Mouse (Mus musculus) heart, embryonic 12.5 days (tissue): Measurements from ENCODE around the gene Olfr692. TPM values are rescaled to one million over a fixed set of nuclear protein-coding genes. Genes with fewer than 3 reads are reported as not detected.

Source experiments
- ATAC-seq: fragments of 200-750 bp; cut with Nextera tagmentation; 2 replicates; pipeline ENCODE4 v1.8.0; 2017; ENCODE audit warnings: moderate TSS enrichment, moderate library complexity; ENCODE audit not compliant: insufficient number of reproducible peaks, low FRiP score
- H3K27ac ChIP-seq: fragments of 300-500 bp; sonication (generic); 2 replicates; pipeline ENCODE4 v1.5.1; 2016; ENCODE audit warnings: mild to moderate bottlenecking, moderate library complexity; ENCODE audit not compliant: poor library complexity, severe bottlenecking
- H3K27me3 ChIP-seq: fragments of 300-500 bp; sonication (generic); replicated peaks from 2 replicates; pipeline ENCODE4 v1.6.1; 2016; ENCODE audit warnings: mild to moderate bottlenecking, moderate library complexity
- H3K36me3 ChIP-seq: fragments of 300-500 bp; sonication (generic); 2 replicates; pipeline ENCODE4 v1.6.1; 2016; ENCODE audit warnings: mild to moderate bottlenecking, moderate library complexity
- H3K4me1 ChIP-seq: fragments of 300-500 bp; sonication (generic); replicated peaks from 2 replicates; pipeline ENCODE4 v1.6.1; 2016; ENCODE audit warnings: mild to moderate bottlenecking
- H3K4me2 ChIP-seq: fragments of 300-500 bp; sonication (generic); 2 replicates; pipeline ENCODE4 v1.6.1; 2016; ENCODE audit warnings: mild to moderate bottlenecking, moderate library complexity
- H3K4me3 ChIP-seq: fragments of 300-500 bp; sonication (generic); 2 replicates; pipeline ENCODE4 v1.5.1; 2016; ENCODE audit warnings: mild to moderate bottlenecking
- H3K9ac ChIP-seq: fragments of 300-500 bp; sonication (generic); 2 replicates; pipeline ENCODE4 v1.6.1; 2016; ENCODE audit warnings: mild to moderate bottlenecking, moderate library complexity
- H3K9me3 ChIP-seq: fragments of 300-500 bp; sonication (generic); replicated peaks from 2 replicates; pipeline ENCODE4 v1.6.1; 2016; ENCODE audit warnings: mild to moderate bottlenecking, moderate library complexity
- WGBS: fragments of 180-500 bp; shearing (Covaris S2); methylation state at CpG from one replicate; pipeline ENCODE4 v1.1.7; 2016; 5-methylcytosine and 5-hydroxymethylcytosine counted together
- polyA plus RNA-seq: library from polyadenylated mRNA; unstranded; fragments of >200 nt; fragmentation: Nextera tagmentation; extraction: Ambion mirVana; gene quantifications from 2 replicates; pipeline ENCODE4 v1.2.1, GENCODE M21; 2016

Olfr692 gene
- polyA plus RNA-seq, 1 experiment from 2014 or later, result not detected

- H3K36me3 ChIP-seq, result peaks cover 44% of the 10 kb centered on the region
- no peak overlapping the region for H3K4me2 ChIP-seq
- H3K9me3 ChIP-seq, result no peaks in the 10 kb centered on the region
- H3K27me3 ChIP-seq, result no peaks in the 10 kb centered on the region
- no peak overlapping the region for H3K9ac ChIP-seq
- no peak overlapping the region for H3K27ac ChIP-seq
- 94% methylated on average over 3 of the region's 3 CpGs for WGBS
- no peak overlapping the region for H3K4me3 ChIP-seq
- H3K4me1 ChIP-seq, result peaks cover 11% of the 10 kb centered on the region; the same call in 1 of the 2 replicates
- no peak for ATAC-seq
These were observed 5.9 kb downstream of the Olfr692 start for GRCm38 (mm10) chr7:105373976-105374375.

- ATAC-seq, result no peak
- Histone ChIP-seq H3K27me3 (no peaks in the 10 kb centered on the region), H3K9ac (no peak within 1 kb of the TSS), H3K4me2 (no peak within 1 kb of the TSS), H3K36me3 (peaks cover 53% of the 10 kb centered on the region), H3K4me3 (no peak within 1 kb of the TSS), H3K27ac (no peak within 1 kb of the TSS), H3K4me1 (peaks cover 11% of the 10 kb centered on the region; the same call in 1 of the 2 replicates), H3K9me3 (no peaks in the 10 kb centered on the region)
- WGBS, result 81% methylated on average over 1 of the region's 1 CpGs
These were observed 6.8 kb downstream of the Olfr692 start, which contains the start of gene Gm5901 for GRCm38 (mm10) chr7:105374866-105375265. TSS of gene Gm5901 (plus strand) at chr7:105375038.

DNA sequence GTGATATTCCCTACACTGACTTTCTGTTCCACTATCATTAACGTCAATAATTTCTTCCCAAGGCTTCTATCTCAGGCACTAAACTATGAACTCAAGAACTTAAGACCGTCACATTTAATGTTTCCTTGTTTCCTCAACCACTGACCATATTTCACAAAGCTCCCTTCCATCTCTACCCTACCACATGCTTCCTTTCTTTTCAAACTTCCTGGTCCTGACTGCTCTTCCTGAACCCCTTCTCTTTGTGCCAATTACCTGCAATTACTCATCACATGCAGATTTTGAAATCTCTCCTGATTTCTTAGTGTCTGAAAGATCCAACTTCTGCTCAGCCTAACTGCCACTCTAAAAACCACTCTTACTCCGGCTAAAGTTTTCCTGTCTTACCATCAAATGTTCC, 12.3 kb downstream of the Olfr692 start:
- H3K9me3 ChIP-seq, result no peaks in the 10 kb centered on the region
- no peak overlapping the region for H3K4me2 ChIP-seq
- no peak overlapping the region for H3K27ac ChIP-seq
- H3K4me1 ChIP-seq, result no peaks in the 10 kb centered on the region
- ATAC-seq, result no peak
- H3K4me3 ChIP-seq, result no peak overlapping the region
- H3K36me3 ChIP-seq, result peaks cover 82% of the 10 kb centered on the region
- WGBS, result 88% methylated on average over 3 of the region's 3 CpGs
- no peak overlapping the region for H3K9ac ChIP-seq
- H3K27me3 ChIP-seq, result no peaks in the 10 kb centered on the region

- no peak overlapping the region for H3K4me3 ChIP-seq
- ATAC-seq, result no peak
- no peaks in the 10 kb centered on the region for H3K9me3 ChIP-seq
- 94% methylated on average over 2 of the region's 2 CpGs for whole genome bisulfite sequencing
- no peak overlapping the region for H3K4me2 ChIP-seq
- H3K36me3 ChIP-seq, result peaks cover 65% of the 10 kb centered on the region
- no peak overlapping the region for H3K9ac ChIP-seq
- H3K4me1 ChIP-seq, result no peaks in the 10 kb centered on the region
- no peaks in the 10 kb centered on the region for H3K27me3 ChIP-seq
- H3K27ac ChIP-seq, result no peak overlapping the region
These were observed 19.7 kb downstream of the Olfr692 start for GRCm38 (mm10) chr7:105387696-105388095.

DNA sequence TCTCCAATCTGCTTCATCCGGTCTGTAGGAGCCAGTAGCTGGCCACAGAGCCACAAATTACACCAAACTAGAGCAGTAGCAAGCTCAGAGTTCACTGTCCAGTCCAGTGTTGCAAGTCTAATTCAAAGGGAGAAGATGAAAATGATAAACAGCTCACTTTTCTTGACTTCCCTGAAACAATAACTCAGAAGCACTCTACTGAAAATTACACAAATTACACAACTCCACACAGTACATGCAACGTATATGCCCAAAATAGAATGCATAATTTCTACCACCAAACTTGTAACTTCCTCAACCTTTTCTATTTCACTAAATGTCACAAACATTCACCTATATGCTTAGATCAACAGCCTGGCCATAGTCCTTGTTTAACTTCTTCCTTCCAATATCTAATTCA, 22.2 kb downstream of the Olfr692 start:
- Histone ChIP-seq H3K27ac (no peak overlapping the region), H3K27me3 (no peaks in the 10 kb centered on the region), H3K9ac (no peak overlapping the region), H3K36me3 (peaks cover 53% of the 10 kb centered on the region), H3K4me2 (no peak overlapping the region), H3K4me1 (no peaks in the 10 kb centered on the region), H3K9me3 (no peaks in the 10 kb centered on the region), H3K4me3 (no peak overlapping the region)
- ATAC-seq, result no peak
- WGBS, result 96% methylated on average over 2 of the region's 2 CpGs

- Histone ChIP-seq H3K36me3 (peaks cover 23% of the 10 kb centered on the region), H3K9me3 (no peaks in the 10 kb centered on the region), H3K4me3 (no peak overlapping the region), H3K9ac (no peak overlapping the region), H3K27ac (no peak overlapping the region), H3K4me1 (peaks cover 7% of the 10 kb centered on the region), H3K27me3 (no peaks in the 10 kb centered on the region), H3K4me2 (no peak overlapping the region)
- ATAC-seq, result no peak
- WGBS, result 91% methylated on average over 1 of the region's 1 CpGs
These were observed 26.6 kb downstream of the Olfr692 start for GRCm38 (mm10) chr7:105394606-105395005.

- Histone ChIP-seq H3K9me3 (no peaks in the 10 kb centered on the region), H3K4me3 (no peak overlapping the region), H3K36me3 (peaks cover 17% of the 10 kb centered on the region), H3K9ac (no peak overlapping the region), H3K4me1 (peaks cover 7% of the 10 kb centered on the region), H3K27me3 (no peaks in the 10 kb centered on the region), H3K27ac (no peak overlapping the region), H3K4me2 (no peak overlapping the region)
- no peak for ATAC-seq
These were observed 27.2 kb downstream of the Olfr692 start for GRCm38 (mm10) chr7:105395131-105395820.

GRCm38 (mm10) chr7:105396126-105396525, 28.1 kb downstream of the Olfr692 start:
- no peak for ATAC-seq
- peaks cover 7% of the 10 kb centered on the region for H3K4me1 ChIP-seq
- H3K27me3 ChIP-seq, result no peaks in the 10 kb centered on the region
- no peak overlapping the region for H3K9ac ChIP-seq
- H3K4me3 ChIP-seq, result no peak overlapping the region
- H3K27ac ChIP-seq, result no peak overlapping the region
- no peaks in the 10 kb centered on the region for H3K9me3 ChIP-seq
- H3K36me3 ChIP-seq, result peaks cover 17% of the 10 kb centered on the region
- no peak overlapping the region for H3K4me2 ChIP-seq

DNA sequence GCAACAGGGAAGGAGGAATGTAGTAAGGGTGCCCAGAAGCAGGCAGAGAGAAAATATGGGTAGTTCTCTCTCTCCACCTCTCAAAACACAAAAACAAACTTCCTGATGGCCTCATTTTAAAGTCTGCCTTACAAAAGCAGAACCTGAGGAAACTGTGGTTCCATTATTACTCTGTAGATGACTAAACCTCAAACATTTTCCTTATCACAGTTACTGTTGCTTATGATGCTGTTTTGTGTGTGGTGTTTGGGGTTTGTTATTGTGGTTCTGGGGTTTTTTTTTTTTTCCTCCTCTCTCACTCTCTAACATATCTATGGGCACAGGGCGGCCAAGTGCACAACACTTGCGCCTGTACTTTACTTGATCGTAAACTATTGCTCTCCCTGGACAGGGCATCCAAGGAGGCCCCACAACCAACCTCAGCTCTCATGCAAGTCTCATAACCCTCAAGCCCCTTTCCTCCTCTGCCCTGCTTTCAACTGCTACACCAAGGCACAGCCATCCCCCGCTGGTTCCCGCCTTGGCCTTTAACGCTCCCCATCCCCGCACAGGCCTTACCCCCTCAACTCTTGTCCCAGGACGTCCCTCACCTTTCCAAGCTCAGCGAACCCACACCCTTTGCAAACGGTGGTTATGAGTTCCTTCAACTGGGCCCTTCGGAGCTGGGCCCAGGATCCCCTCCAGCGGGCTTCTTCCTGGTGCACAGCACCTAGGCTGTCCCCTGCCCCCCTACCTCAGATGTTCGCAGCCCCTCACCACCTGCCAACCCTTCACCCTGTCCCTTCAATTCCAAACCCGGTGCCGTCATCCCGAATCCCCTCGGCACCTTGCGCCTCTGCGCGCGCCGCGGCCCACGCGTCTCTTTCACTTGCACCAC, 31.3 kb downstream of the Olfr692 start:
- H3K4me1 ChIP-seq, result peaks cover 7% of the 10 kb centered on the region
- H3K27ac ChIP-seq, result peak overlapping the region; percentile 72
- ATAC-seq, result peak; percentile 0; the same call in 1 of the 2 replicates
- H3K27me3 ChIP-seq, result no peaks in the 10 kb centered on the region
- peak overlapping the region; percentile 90 for H3K4me2 ChIP-seq
- no peaks in the 10 kb centered on the region for H3K9me3 ChIP-seq
- peak overlapping the region; percentile 94 for H3K4me3 ChIP-seq
- WGBS, result 2% methylated on average over 25 of the region's 25 CpGs
- H3K9ac ChIP-seq, result peak overlapping the region; percentile 96
- H3K36me3 ChIP-seq, result peaks cover 9% of the 10 kb centered on the region; the same call in 1 of the 2 replicates

DNA sequence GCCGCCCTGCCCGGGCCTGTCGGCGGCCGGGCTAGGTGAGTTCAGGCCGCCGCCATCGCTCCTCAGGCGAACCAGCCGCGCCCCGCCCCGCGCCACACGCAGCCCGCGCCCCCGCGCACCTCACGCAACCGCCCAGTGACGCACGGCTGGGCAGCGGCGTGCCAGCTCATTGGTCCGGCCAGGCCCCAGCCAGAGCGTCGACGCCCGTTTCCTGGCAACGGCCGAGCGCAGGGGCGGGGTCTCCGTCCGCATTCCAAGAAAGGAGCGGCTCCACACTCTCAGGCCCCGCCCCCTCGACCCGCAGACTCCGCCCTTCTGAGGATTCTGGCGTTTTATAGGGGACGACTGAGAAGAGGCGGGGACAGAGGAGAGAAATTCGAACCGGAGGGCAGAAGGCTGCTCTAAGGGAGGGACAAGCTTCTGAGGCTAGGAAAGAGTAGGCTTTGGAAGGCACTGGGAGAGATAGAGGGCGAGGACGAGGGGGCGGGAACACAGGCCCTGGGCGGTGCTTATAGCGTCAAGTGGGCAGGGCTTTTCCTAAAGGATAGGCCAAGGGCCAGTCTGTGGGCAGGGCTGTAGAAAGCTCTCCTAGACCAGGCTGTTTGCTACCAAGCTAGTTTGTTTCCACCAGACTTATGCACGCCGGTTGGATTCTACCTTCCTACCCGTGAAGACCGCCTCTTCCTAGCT, 32.0 kb downstream of the Olfr692 start, which contains the start of gene Fam160a2:
Gene Fam160a2, minus strand, starts transcription at position 120 of the 690 bp plus-strand sequence.
- Histone ChIP-seq H3K4me3 (peak within 1 kb of the TSS; percentile 94), H3K9ac (peak within 1 kb of the TSS; percentile 96), H3K9me3 (no peaks in the 10 kb centered on the region), H3K4me2 (peak within 1 kb of the TSS; percentile 90), H3K27ac (peak within 1 kb of the TSS; percentile 82), H3K36me3 (peaks cover 6% of the 10 kb centered on the region; the same call in 1 of the 2 replicates), H3K27me3 (no peaks in the 10 kb centered on the region), H3K4me1 (peaks cover 7% of the 10 kb centered on the region)
- under 1% methylated on average over 55 of the region's 55 CpGs for WGBS
- ATAC-seq, result peak; percentile 99

- no peak within 1 kb of the TSS for H3K9ac ChIP-seq
- 64% methylated on average over 5 of the region's 5 CpGs for WGBS
These were observed 36.2 kb downstream of the Olfr692 start, which contains the start of gene Cnga4 for GRCm38 (mm10) chr7:105404268-105404667. TSS of gene Cnga4 (plus strand) at chr7:105404568.

More at GRCm38 (mm10) chr7:105404268-105404667, 36.2 kb downstream of the Olfr692 start, which contains the start of gene Cnga4:
- Histone ChIP-seq H3K4me1 (no peaks in the 10 kb centered on the region; the same call in 1 of the 2 replicates), H3K27ac (no peak within 1 kb of the TSS), H3K9me3 (no peaks in the 10 kb centered on the region), H3K4me2 (no peak within 1 kb of the TSS), H3K27me3 (no peaks in the 10 kb centered on the region), H3K36me3 (no peaks in the 10 kb centered on the region), H3K4me3 (no peak within 1 kb of the TSS)
- ATAC-seq, result no peak
